Mouse (Mus musculus) macrophage (primary cell): ENCODE measurements around the gene Gimap5. TPM values are rescaled to one million over a fixed set of nuclear protein-coding genes. Genes with fewer than 3 reads are reported as not detected.

ENCODE experiments used
- H3K27ac ChIP-seq: fragments of 350-480 bp; formaldehyde crosslinking; 2 replicates; pipeline ENCODE4 v1.9.0; 2021
- H3K36me3 ChIP-seq: fragments of 350-480 bp; formaldehyde crosslinking; 2 replicates; pipeline ENCODE4 v1.9.0; 2021; ENCODE audit errors: inconsistent target
- H3K4me3 ChIP-seq: fragments of 350-480 bp; formaldehyde crosslinking; 2 replicates; pipeline ENCODE4 v1.9.0; 2021; ENCODE audit errors: inconsistent target
- H3K79me2 ChIP-seq: fragments of 350-480 bp; formaldehyde crosslinking; 2 replicates; pipeline ENCODE4 v1.9.0; 2021; ENCODE audit errors: inconsistent target
- WGBS: methylation state at CpG from one replicate; pipeline ENCODE4 v1.1.7; 2026; ENCODE audit warnings: inconsistent platforms; ENCODE audit not compliant: missing documents; 5-methylcytosine and 5-hydroxymethylcytosine counted together
- polyA plus RNA-seq: library from polyadenylated mRNA; stranded (reverse); fragments of 250-400 nt; gene quantifications from 3 replicates; pipeline ENCODE4 v1.2.4, GENCODE M21; 2018; ENCODE audit warnings: inconsistent platforms
- total RNA-seq, 78 experiments: library from RNA; depleted of rRNA; stranded (reverse); fragments of 250-400 nt; gene quantifications; 1 replicate in 9 of 78; 2 replicates in 24 of 78; 3 replicates in 43 of 78; 4 replicates in 2 of 78; pipeline ENCODE4 v1.2.4; 2018; ENCODE audit warnings: inconsistent platforms in 56 of 78

The Gimap5 gene
- total RNA-seq (2018; cell fraction: chromatin; rRNA removed), result under 1 TPM in 1 of 26 experiments, not detected in 25; 0.39 TPM
- total RNA-seq (2018; cell fraction: cytosol; rRNA removed), result under 1 TPM in 2 of 26 experiments, not detected in 24; 0.05 to 0.09 TPM
- total RNA-seq (2018; cell fraction: nucleus; rRNA removed), result under 1 TPM in 1 of 26 experiments, not detected in 25; 0.21 TPM
- not detected in 3 replicates for polyA plus RNA-seq

GRCm38 (mm10) chr6:48745959-48746889 is at the start of gene Gimap5:
Gene Gimap5 (plus strand): TSS chr6:48746197.
- Histone ChIP-seq H3K79me2 (no peaks in the 10 kb centered on the region), H3K36me3 (no peaks in the 10 kb centered on the region), H3K4me3 (no peak within 1 kb of the TSS), H3K27ac (no peak within 1 kb of the TSS)
- 3% methylated on average over 16 of the region's 16 CpGs for WGBS

GRCm38 (mm10) chr6:48696830-48697554 is 49.0 kb upstream of the Gimap5 start:
- H3K27ac ChIP-seq, result no peak overlapping the region
- 96% methylated on average over 4 of the region's 4 CpGs for WGBS
- no peaks in the 10 kb centered on the region for H3K36me3 ChIP-seq
- no peak overlapping the region for H3K4me3 ChIP-seq
- H3K79me2 ChIP-seq, result no peaks in the 10 kb centered on the region

- Histone ChIP-seq H3K36me3 (no peaks in the 10 kb centered on the region), H3K4me3 (no peak overlapping the region), H3K27ac (no peak overlapping the region), H3K79me2 (no peaks in the 10 kb centered on the region)
- 94% methylated on average over 1 of the region's 1 CpGs for WGBS
Observed at GRCm38 (mm10) chr6:48697555-48697930, 48.5 kb upstream of the Gimap5 start.

DNA sequence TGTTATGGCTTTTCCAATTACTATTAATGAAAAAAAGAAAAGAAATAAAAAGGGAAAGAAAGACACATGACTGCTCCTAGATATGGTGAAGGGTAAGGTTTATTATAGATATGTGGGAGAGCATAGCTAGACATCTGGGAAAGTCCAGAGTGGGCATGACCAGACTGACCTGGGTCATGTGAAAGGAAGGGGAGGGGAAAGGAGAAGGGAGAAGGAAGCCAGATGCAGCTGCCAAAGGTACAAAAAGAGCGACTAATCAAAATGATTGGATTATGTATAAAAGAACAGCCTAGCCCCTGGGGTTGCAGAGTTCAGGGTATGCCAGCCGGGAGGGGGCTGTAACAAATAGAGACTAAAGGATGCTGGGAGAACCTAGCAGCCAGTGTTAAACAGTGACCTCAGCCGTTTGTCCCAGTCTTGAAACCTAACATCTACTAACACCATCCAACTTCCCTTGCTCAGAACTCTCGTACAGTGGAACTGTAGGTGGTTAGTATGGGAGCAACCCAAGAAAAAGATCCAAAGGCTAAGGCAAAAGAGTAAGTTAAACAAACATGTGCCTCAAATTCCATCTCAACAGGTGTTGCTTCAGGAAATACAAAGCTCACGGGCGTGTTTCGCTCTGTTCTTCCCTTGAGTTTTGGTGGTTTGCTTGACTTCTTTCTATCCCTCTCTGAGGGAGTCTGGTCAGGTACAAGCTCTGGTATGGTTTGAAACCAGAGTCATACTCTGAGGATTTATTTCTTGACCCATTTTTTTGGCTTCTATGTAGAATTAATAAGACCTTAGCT is 47.7 kb upstream of the Gimap5 start:
- no peak overlapping the region for H3K27ac ChIP-seq
- H3K4me3 ChIP-seq, result no peak overlapping the region
- H3K79me2 ChIP-seq, result no peaks in the 10 kb centered on the region
- H3K36me3 ChIP-seq, result no peaks in the 10 kb centered on the region
- 60% methylated on average over 7 of the region's 7 CpGs for WGBS

- H3K27ac ChIP-seq, result no peak overlapping the region
- H3K36me3 ChIP-seq, result no peaks in the 10 kb centered on the region
- WGBS, result 0% methylated on average over 3 of the region's 3 CpGs
- H3K4me3 ChIP-seq, result no peak overlapping the region
- H3K79me2 ChIP-seq, result no peaks in the 10 kb centered on the region
Observed at GRCm38 (mm10) chr6:48698888-48699287, 47.1 kb upstream of the Gimap5 start.

- H3K27ac ChIP-seq, result no peak overlapping the region
- H3K36me3 ChIP-seq, result no peaks in the 10 kb centered on the region
- H3K4me3 ChIP-seq, result no peak overlapping the region
- no peaks in the 10 kb centered on the region for H3K79me2 ChIP-seq
- 14% methylated on average over 5 of the region's 5 CpGs for WGBS
Observed at GRCm38 (mm10) chr6:48700251-48701075, 45.5 kb upstream of the Gimap5 start.

DNA sequence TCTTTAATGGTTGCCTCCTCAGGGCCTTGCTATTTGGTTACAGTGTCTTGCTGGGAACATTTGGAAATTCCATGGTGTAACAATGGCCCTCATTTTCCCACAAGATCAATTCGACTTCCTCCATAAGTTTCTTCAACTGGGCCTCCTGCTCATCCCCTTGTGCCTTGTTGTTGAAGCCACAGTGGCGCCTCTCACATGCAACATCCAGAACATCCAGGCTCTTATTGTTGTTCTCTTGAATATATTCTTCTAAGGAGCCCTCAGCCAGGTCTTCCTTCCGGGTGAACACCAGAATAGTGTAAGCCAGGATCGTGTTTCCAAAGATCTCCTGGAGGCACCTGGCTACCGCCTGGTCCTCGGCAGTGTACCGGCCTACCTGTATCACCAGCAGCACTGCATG is 43.9 kb upstream of the Gimap5 start:
- H3K27ac ChIP-seq, result no peak overlapping the region
- H3K36me3 ChIP-seq, result no peaks in the 10 kb centered on the region
- no peaks in the 10 kb centered on the region for H3K79me2 ChIP-seq
- 87% methylated on average over 7 of the region's 7 CpGs for WGBS
- H3K4me3 ChIP-seq, result no peak overlapping the region

- no peaks in the 10 kb centered on the region for H3K36me3 ChIP-seq
- 81% methylated on average over 5 of the region's 5 CpGs for WGBS
- no peak overlapping the region for H3K4me3 ChIP-seq
- H3K27ac ChIP-seq, result no peak overlapping the region
- no peaks in the 10 kb centered on the region for H3K79me2 ChIP-seq
Observed at GRCm38 (mm10) chr6:48702601-48703000, 43.4 kb upstream of the Gimap5 start.

- H3K4me3 ChIP-seq, result no peak overlapping the region
- no peak overlapping the region for H3K27ac ChIP-seq
- no peaks in the 10 kb centered on the region for H3K36me3 ChIP-seq
- H3K79me2 ChIP-seq, result no peaks in the 10 kb centered on the region
Observed at GRCm38 (mm10) chr6:48704146-48704545, 41.9 kb upstream of the Gimap5 start.

DNA sequence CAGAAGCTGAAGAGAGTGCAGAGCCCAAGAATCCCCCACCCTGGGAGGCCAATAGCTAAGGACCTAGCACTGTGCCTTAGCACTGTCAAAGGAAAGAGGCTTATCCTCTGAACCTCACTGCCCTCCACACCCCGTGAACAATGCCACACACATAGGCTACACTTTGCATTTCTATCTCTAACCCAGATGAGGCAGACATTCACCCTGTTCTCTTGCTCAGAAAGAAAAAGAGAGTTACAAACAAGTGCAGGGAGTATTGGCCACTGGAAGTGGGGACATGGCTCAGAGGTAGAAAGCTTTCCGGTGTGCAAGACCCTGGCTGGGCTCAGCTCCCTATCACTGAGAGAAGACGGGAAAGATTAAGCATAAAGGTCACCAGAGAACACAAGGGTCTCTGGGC is 39.9 kb upstream of the Gimap5 start:
- Histone ChIP-seq H3K36me3 (no peaks in the 10 kb centered on the region), H3K27ac (no peak overlapping the region), H3K79me2 (no peaks in the 10 kb centered on the region), H3K4me3 (no peak overlapping the region)
- WGBS, result 43% methylated on average over 3 of the region's 3 CpGs

DNA sequence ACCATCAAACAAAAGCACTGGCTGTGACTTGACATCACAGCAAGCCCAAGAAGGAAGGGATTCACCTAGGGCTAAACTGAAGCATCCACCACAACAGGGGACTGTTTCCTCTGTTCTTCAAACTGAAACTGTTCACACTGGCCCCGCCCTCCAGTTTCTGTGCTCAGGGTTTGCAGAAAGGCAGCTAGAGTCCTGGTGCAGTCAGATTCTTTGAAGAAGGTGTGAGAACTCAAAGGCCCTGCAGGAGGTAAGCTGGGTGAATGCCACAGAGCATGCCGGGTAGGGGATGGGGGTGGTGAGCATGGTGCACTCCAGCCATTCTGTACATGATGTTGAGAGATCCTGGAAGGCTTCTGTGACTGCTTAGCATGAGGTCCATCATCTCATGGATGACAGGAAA is 27.5 kb upstream of the Gimap5 start, which contains the start of the genes Gm28053 and Gimap7:
TSS of gene Gm28053 (plus strand) at position 153 of the 400 bp plus-strand sequence.
TSS of gene Gimap7 (plus strand) at position 167 of the 400 bp plus-strand sequence.
- no peak within 1 kb of the TSS for H3K4me3 ChIP-seq
- H3K27ac ChIP-seq, result no peak within 1 kb of the TSS
- 14% methylated on average over 2 of the region's 2 CpGs for WGBS
- H3K36me3 ChIP-seq, result no peaks in the 10 kb centered on the region
- no peaks in the 10 kb centered on the region for H3K79me2 ChIP-seq

DNA sequence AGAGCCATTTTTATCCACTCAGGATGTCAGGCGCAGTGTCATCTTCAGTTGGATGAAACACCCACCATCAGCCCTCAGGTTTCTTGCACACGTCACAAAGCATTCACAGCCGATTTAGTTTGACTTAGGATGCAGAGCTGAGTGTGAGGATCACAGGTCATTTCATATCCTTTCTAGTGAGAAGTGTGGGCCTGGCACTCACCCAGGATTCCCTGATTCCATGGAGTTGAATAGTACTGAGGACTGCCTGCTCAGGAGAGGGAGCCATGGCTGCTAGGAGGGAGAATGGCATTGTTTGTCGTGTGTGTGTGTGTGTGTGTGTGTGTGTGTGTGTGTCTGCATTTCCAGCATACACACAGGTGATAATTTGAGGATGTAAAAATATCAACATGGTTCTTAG is 25.7 kb upstream of the Gimap5 start:
- no peaks in the 10 kb centered on the region for H3K36me3 ChIP-seq
- H3K4me3 ChIP-seq, result no peak overlapping the region

DNA sequence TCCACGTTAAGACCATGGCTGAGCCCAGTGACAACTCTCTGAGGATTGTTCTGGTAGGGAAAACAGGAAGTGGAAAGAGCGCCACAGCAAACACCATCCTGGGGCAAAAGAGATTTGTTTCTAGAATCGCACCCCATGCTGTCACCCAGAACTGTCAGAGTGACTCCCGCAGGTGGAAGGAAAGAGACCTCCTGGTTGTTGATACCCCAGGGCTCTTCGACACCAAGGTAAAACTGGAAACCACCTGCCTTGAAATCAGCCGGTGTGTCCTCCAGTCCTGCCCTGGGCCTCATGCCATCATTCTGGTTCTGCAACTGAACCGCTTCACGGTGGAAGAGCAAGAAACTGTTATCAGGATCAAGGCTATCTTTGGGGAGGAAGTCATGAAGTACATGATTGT is 22.5 kb upstream of the Gimap5 start:
- WGBS, result 65% methylated on average over 8 of the region's 8 CpGs
- Histone ChIP-seq H3K36me3 (no peaks in the 10 kb centered on the region), H3K4me3 (no peak overlapping the region), H3K79me2 (no peaks in the 10 kb centered on the region), H3K27ac (no peak overlapping the region)

More for the DNA sequence above, 25.7 kb upstream of the Gimap5 start:
- 96% methylated on average over 3 of the region's 4 CpGs for WGBS
- Histone ChIP-seq H3K79me2 (no peaks in the 10 kb centered on the region), H3K27ac (no peak overlapping the region)
